Mouse (Mus musculus) E14TG2a.4 (cell line): ENCODE measurements around the gene Chn1.

Source experiments
- CTCF ChIP-seq: conservative IDR thresholded peaks from 2 replicates; pipeline ENCODE4 v1.5.1; 2014; ENCODE audit warnings: low read length
- NANOG ChIP-seq: IDR thresholded peaks from 2 replicates; pipeline ENCODE4 v1.6.1; 2014; ENCODE audit warnings: borderline replicate concordance, low read length, mixed read lengths
- POU5F1 ChIP-seq: IDR thresholded peaks from 2 replicates; pipeline ENCODE4 v1.6.1; 2014; ENCODE audit warnings: low read length, borderline replicate concordance

DNA sequence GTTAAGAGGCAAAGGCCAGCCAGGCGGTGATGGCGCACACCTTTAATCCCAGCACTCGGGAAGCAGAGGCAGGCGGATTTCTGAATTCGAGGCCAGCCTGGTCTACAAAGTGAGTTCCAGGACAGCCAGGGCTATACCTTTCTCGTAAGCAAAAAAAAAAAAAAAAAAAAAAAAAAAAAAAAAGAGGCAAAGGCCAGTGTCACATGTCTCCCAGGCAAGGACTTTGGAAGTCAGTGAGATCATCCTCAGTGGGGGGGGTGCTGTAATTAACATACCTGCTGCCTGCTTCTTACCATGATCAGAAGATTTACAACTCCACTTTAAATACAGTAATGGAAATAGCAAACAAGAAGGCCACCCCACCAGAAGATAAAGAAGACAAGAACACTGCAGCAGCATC lies 137.5 kb downstream of the Chn1 start:
- no peak for TF ChIP-seq CTCF
- no peak for TF ChIP-seq NANOG
- no peak for TF ChIP-seq POU5F1
